Mouse (Mus musculus) CH12F3 (cell line): Measurements from ENCODE around the gene Gm973.

Experiments used
- in situ Hi-C: fragments of 300-500 bp; cut with MboI; formaldehyde crosslinking; loops from 2 replicates; pipeline ENCODE4 v1.14.3; 2020; ENCODE audit warnings: low sequenced_read_pairs

Gene Gm973

GRCm38 (mm10) chr1:59491517-59491916 is 24.5 kb upstream of the Gm973 start:
- in situ Hi-C loops: no loop called here

DNA sequence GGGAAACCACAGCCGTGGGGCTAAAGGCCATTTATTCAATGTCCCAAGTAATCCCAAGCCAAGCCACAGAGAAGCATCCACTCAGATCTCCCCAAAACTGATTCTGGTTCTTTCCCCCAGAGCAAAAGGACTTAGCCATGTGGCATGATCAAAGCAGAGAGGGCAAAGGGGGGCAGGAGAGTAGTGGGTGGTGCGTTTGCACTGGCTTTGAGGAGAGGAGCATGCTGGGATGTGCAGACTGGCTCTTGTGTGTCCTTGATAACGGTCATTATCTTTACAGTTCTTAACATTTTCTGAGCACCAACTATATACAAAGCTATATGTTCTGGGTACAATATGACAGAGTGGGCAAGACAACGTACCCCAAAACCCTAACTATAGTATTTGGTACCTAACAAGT is 23.6 kb upstream of the Gm973 start:
- in situ Hi-C loops: no loop called here

DNA sequence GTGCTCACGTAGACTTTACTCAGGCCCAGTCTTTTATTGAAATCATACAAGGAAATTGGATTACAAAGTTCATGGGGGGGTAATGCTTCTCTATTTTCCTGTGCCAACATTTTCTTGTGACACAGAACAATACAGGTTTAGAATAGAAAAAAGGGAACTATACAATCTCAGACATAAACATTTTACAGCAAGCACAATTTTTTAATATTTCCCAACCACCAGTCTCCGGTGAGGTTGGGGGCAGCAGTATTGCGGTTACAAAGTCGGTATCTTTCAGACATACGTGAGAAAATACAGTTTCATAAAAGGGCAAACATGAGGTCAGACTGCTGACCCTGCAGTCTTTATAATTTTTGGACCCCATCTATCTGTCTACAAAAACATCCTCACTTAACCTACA is 20.1 kb upstream of the Gm973 start:
- in situ Hi-C loops: no loop called here

GRCm38 (mm10) chr1:59497741-59498613 is 18.1 kb upstream of the Gm973 start:
- in situ Hi-C loops: no loop called here

DNA sequence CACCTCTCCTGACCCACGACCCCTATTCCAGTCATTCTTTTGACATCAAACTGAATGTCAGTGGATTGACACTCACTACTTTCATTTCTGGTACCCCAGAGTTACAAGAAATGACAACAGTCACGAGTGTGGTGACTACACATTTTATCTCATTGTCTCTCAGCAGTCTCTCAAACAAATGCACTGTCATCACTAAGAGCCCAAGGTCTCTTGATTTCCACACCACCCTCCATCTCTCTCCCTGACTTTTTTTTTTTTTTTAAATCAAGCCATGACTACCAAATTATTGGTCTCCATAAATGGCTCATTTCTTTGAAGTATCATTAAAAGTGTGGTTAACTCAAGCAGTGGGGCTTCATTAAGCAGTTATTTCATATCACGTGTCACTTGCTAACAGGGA is 16.7 kb upstream of the Gm973 start:
- in situ Hi-C loops: no loop called here

DNA sequence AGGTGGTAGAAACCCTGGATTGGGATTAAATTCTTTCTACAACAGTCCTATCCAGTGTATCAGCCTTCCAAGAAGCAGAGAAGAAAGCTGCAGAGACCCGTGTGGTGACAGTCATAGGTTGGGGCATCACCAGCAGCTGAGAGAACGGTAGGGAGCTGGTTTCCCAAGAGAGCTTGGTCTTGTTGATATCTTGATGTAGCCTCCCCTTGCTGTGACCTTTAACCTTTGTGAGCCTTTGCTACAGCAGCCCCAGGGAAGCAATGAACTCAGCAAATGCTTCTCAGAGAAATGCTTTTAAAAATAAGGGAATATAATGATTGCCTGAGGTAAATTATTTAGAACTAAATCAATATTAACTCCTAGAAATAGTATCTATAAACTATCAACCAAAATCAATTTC is 13.7 kb upstream of the Gm973 start:
- in situ Hi-C loops: no loop called here

DNA sequence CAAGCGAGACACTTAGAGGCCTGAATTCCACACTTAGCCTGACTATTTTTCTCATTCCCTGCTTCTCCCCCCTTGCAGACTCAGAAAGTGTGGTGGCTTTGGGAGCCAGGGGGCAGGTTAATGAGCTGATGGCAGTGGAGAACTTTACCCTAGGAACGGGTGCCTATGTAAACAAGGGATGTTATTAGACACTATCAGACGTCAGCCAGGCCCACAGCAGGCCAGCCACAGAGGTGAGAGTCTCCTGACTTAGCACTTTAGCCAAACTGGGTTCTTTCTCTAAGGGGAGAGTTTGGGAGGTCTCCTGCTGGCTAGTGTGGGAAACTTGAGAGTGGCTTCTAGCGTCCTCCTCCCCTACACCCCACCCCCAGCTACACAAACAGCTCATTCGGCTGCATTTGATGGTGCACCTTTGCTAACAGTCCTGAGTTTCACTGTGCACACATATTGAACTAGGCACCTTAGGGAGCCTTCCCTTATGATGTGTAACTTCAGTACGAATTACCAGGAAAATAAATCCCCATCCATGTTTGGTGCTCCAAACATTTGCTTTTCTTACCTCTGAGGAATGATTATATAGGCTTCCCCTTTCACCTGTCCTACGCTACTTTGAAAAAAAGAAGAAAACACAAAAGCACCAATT is 12.3 kb upstream of the Gm973 start:
- in situ Hi-C loops: no loop called here

DNA sequence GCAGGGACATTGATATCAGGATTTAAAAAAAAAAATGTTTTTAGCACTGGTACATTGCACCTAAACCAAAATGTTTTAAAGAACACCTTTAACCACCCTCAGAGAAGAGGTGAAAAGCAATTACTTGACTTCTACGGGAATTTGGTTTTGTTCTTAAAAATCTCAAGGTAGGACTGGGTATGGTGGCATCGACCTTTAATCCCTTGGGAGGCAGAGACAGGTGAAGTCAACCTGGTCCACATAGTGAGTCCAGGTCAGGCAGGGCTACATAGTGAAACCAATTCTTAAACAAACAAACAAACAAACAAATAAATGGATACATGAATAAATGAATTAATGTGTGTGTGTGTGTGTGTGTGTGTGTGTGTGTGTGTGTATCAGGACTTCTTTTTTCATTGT is 11.8 kb upstream of the Gm973 start:
- in situ Hi-C loops: no loop called here

GRCm38 (mm10) chr1:59508463-59509139 is 7.5 kb upstream of the Gm973 start:
- in situ Hi-C loops: no loop called here

GRCm38 (mm10) chr1:59511566-59512270 is 4.3 kb upstream of the Gm973 start:
- in situ Hi-C loops: no loop called here

- in situ Hi-C loops: no loop called here
Measured at GRCm38 (mm10) chr1:59520226-59520837, 4.3 kb downstream of the Gm973 start.

GRCm38 (mm10) chr1:59522456-59522855 is 6.4 kb downstream of the Gm973 start:
- in situ Hi-C loops: no loop called here

DNA sequence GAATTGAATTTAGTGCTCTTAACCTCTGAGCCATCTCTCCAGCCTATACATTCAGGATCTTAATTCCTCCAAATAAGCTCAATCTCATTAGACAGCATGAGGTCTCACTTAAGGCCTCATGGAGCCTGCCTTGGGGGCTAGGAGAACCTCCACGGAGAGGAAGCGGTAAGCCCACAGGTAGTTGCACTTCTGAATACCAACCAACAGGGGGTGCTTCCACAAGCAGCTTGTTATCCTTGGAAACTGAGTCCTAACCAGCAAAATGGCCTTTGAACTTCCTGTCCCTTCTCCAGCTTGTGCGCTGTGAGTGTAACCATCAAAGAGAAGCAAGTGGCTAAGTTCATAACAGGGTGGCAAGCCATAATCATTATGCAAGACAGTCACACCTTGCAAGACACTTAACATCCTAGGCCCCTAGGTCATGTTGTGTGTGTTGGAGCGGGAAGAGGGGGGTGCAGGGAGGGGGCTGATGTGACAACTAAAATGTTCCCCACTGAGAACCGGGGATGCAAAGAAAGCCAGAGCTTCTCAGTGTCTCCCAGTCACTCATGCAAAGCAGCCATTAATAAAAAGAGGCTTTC is 7.4 kb downstream of the Gm973 start:
- in situ Hi-C loops: no loop called here

DNA sequence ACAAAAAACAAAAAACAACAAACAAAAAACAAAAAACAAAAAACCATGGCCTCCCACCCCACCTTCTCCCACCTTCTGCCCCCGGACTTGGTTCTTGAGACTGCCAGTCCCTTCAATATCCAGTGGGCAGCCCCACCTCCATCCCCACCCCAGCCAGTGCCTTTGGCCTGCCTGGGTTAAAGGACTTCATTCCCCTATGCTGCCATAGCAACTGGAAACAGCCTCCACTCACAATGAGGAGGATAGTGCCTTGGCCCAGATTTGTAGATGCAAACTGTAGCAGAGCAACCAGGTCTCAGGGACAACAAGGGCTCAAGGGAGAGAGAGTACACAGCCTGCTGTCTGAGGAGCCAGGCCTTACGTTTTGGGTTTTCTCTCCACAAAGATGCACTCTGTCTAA is 8.0 kb downstream of the Gm973 start:
- in situ Hi-C loops: no loop called here

DNA sequence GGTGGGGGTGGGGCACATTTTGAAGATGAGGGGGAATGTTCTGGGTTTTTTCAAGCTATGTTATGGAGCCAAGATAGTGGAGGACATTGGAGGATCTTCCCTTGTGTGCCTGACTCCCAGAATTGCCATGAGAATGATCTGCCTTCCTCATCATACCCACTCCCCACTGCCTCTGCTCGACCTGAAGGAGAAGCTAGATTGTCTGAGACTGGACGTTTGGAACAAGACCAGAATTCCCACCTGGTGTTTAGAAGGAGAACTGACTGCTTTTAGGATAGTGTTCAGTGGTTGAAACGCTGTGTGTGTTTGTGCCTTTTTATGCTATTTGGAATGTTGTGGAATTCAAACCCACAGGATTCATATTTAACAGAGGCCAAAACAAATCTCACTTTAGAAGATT is 8.7 kb downstream of the Gm973 start:
- in situ Hi-C loops: no loop called here

DNA sequence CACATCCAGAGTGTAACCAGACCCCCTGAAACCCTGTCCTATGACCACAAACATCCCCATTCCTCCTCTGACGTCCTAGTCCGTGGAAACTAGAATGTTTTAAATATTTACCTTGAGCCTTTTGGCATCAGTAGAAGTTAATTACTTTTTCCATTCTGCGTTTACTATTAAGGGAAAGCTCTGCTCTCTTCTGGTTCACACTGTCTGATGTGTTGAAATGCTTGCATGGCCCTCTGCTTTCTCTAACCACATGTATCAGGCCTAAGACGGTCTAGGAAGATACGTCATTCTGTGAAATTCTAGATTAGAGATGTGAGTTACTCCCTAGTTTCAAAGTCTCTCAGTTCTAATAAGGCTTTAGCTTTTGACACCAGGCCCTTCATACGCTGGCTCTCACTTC is 11.2 kb downstream of the Gm973 start:
- in situ Hi-C loops: no loop called here

GRCm38 (mm10) chr1:59534976-59535810 is 19.1 kb downstream of the Gm973 start:
- in situ Hi-C loops: no loop called here

DNA sequence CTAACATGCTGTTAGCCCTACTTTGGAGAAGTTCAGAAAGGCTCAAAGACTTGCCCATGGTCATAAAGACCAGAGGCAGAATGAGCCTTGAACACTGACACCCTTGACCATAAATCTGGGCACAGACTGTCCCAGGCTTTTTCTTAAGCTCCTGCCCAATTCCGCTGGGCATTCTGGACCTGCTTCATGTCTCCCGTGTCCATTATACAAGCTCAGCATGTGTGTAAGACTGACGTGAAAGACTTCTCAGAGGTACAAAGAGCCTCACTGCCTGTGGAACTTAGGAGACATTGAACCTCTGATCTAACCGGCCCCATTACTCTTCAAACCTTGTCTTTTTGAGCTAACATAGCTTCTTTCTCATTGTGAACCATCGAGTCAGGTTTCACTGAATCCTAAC is 22.3 kb downstream of the Gm973 start:
- in situ Hi-C loops: no loop called here

GRCm38 (mm10) chr1:59540537-59541148 is 24.6 kb downstream of the Gm973 start:
- in situ Hi-C loops: no loop called here
